Mouse (Mus musculus) cerebellum, adult 18-20 months (tissue): Measurements from ENCODE around the gene Rab1a.
A peak's percentile ranks its signal among the peaks of the same experiment; 100 is the strongest.

ENCODE experiments used
- DNase-seq, 2 experiments: peaks; one replicate each; pipeline ENCODE4 v3.0.0; 2021

The Rab1a gene

GRCm38 (mm10) chr11:20248840-20249239 lies 47.6 kb downstream of the Rab1a start:
- DNase-seq: no peak

- DNase-seq: peak; percentile 95 to 97
These were observed 48.3 kb downstream of the Rab1a start, which contains the start of gene Cep68 for GRCm38 (mm10) chr11:20249296-20250110. Gene Cep68, minus strand, starts transcription at chr11:20249429.

- no peak for DNase-seq
These were observed 49.4 kb downstream of the Rab1a start for GRCm38 (mm10) chr11:20250476-20251178.

GRCm38 (mm10) chr11:20253088-20253487 lies 51.9 kb downstream of the Rab1a start:
- no peak for DNase-seq

GRCm38 (mm10) chr11:20254791-20255190 lies 53.6 kb downstream of the Rab1a start:
- DNase-seq: no peak

- no peak for DNase-seq
These were observed 61.6 kb downstream of the Rab1a start for GRCm38 (mm10) chr11:20262628-20263380.

- no peak for DNase-seq
These were observed 68.7 kb downstream of the Rab1a start for GRCm38 (mm10) chr11:20269885-20270284.

- no peak for DNase-seq
These were observed 74.7 kb downstream of the Rab1a start for GRCm38 (mm10) chr11:20275974-20276373.
